Mouse (Mus musculus): ENCODE results near the gene Borcs8.

- TF ChIP-seq GATA1 (IDR thresholded peaks at IDR 0.05; ENCODE audit: low read length), result no peak
- no peak for TF ChIP-seq TAL1 (IDR thresholded peaks at IDR 0.05; ENCODE audit: low read length)
Measured at GRCm38 (mm10) chr8:70147678-70148607, 8.6 kb downstream of the Borcs8 start.
